In the genomic region with DNA sequence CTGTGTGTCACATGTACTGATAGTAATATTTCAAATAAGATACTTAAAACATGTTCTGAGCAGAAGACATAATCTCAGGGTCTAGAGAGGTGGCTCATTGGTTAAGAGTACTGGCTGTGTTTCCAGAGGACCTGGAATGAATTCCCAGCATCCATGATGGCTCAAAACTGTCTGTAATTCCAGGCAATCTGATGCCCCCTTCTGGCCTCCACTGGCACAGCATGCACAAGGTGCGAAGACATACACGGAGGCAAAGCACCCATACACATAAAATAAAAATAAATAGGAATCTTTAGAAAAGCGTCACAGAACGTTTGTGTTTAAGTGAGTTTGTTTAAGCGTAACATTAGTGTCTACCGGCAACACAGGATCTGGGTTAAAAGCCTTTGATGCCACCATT, we compare ENCODE assay signal across 24 mouse cellular contexts. TPM values are rescaled to one million over a fixed set of nuclear protein-coding genes. Genes with fewer than 3 reads are reported as not detected.
DNase-seq lines count a peak whose midpoint lies in the region; ATAC-seq and TF ChIP-seq lines count a peak whose summit lies in the region.
"Had no signal": no experiment of that assay in that cellular context is flagged by ENCODE, and none has a peak within 500 bp of the region (broad histone marks: within the 10 kb centered on the region; RNA-seq: fewer than 3 reads in every experiment).

No protein-coding gene starts in this region.

- H3K36me3 ChIP-seq in hindbrain, embryonic 11.5 days (ENCODE audit: control insufficient read depth, insufficient read depth, low read length), result no peaks in the 10 kb centered on the region
- no peaks in the 10 kb centered on the region for H3K36me3 ChIP-seq in hindbrain, postnatal 0 days (ENCODE audit: insufficient read depth, low read length)
- no peaks in the 10 kb centered on the region for H3K36me3 ChIP-seq in liver, postnatal 0 days (replicated peaks; ENCODE audit: insufficient read depth, low read length)
- H3K36me3 ChIP-seq in liver, embryonic 12.5 days, result no peaks in the 10 kb centered on the region
- H3K36me3 ChIP-seq in MEL (ENCODE audit: control insufficient read depth in 1 of 2, insufficient read depth in 2 of 2, low read length in 2 of 2), result no peaks in the 10 kb centered on the region
- no peaks in the 10 kb centered on the region for H3K36me3 ChIP-seq in small intestine, adult 2 months (ENCODE audit: control insufficient read depth, insufficient read depth, low read length)
- H3K36me3 ChIP-seq: embryonic facial prominence, embryonic 15.5 days; heart, embryonic 13.5 days; hindbrain, embryonic 15.5 days had no signal

- no peak overlapping the region for H3K9ac ChIP-seq in hindbrain, embryonic 11.5 days (ENCODE audit: low read depth, low read length)
- H3K9ac ChIP-seq in hindbrain, postnatal 0 days (replicated peaks; ENCODE audit: low read length), result no peak overlapping the region
- no peak overlapping the region for H3K9ac ChIP-seq in liver, postnatal 0 days (replicated peaks)
- no peak overlapping the region for H3K9ac ChIP-seq in liver, embryonic 12.5 days
- H3K9ac ChIP-seq in MEL (ENCODE audit: control insufficient read depth, low read depth, low read length, poor library complexity, severe bottlenecking), result no peak overlapping the region
- H3K9ac ChIP-seq: embryonic facial prominence, embryonic 15.5 days; heart, embryonic 13.5 days; hindbrain, embryonic 15.5 days had no signal

- 77% methylated on average over 6 of the region's 6 CpGs for WGBS in hindbrain, embryonic 11.5 days
- WGBS in hindbrain, postnatal 0 days, result 85% methylated on average over 6 of the region's 6 CpGs
- WGBS in liver, postnatal 0 days (ENCODE audit: insufficient replicate concordance), result 72% methylated on average over 6 of the region's 6 CpGs
- WGBS in liver, embryonic 12.5 days (ENCODE audit: insufficient replicate concordance), result 60% methylated on average over 6 of the region's 6 CpGs
- WGBS in small intestine, adult 2 months, result 79% methylated on average over 6 of the region's 6 CpGs

- no peak for TF ChIP-seq POLR2A in MEL (IDR thresholded peaks at IDR 0.05; ENCODE audit: control insufficient read depth in 1 of 2, insufficient read depth in 1 of 2, low read depth in 1 of 2, low read length in 2 of 2, poor library complexity in 1 of 2)
- no peak for TF ChIP-seq POLR2A in small intestine, adult 2 months (IDR thresholded peaks at IDR 0.05; ENCODE audit: low read depth, low read length)

- H3K27ac ChIP-seq in hindbrain, embryonic 11.5 days (ENCODE audit: low read depth, low read length), result no peak overlapping the region
- no peak overlapping the region for H3K27ac ChIP-seq in hindbrain, postnatal 0 days
- no peak overlapping the region for H3K27ac ChIP-seq in liver, postnatal 0 days (ENCODE audit: low read depth)
- H3K27ac ChIP-seq in liver, embryonic 12.5 days, result no peak overlapping the region
- no peak overlapping the region for H3K27ac ChIP-seq in MEL (ENCODE audit: control insufficient read depth, low read depth, low read length)
- no peak overlapping the region for H3K27ac ChIP-seq in small intestine, adult 2 months (ENCODE audit: insufficient read depth, low read depth, low read length)
- H3K27ac ChIP-seq: embryonic facial prominence, embryonic 15.5 days; gastrocnemius, adult 2 months; heart, embryonic 13.5 days; hindbrain, embryonic 15.5 days had no signal

- no peak for TF ChIP-seq EP300 in liver, postnatal 0 days (IDR thresholded peaks at IDR 0.05; ENCODE audit: low read depth)
- TF ChIP-seq EP300 in MEL (IDR thresholded peaks at IDR 0.05; ENCODE audit: low read depth in 1 of 2, low read length in 2 of 2), result no peak

- H3K4me3 ChIP-seq in hindbrain, embryonic 11.5 days (ENCODE audit: low read depth, low read length), result no peak overlapping the region
- H3K4me3 ChIP-seq in hindbrain, postnatal 0 days (ENCODE audit: low read length), result no peak overlapping the region
- H3K4me3 ChIP-seq in liver, postnatal 0 days (ENCODE audit: low read depth, low read length), result no peak overlapping the region
- H3K4me3 ChIP-seq in liver, embryonic 12.5 days, result no peak overlapping the region
- H3K4me3 ChIP-seq in MEL (ENCODE audit: control insufficient read depth in 1 of 2, insufficient read depth in 1 of 2, low read depth in 2 of 2, low read length in 2 of 2), result no peak overlapping the region
- H3K4me3 ChIP-seq in small intestine, adult 2 months (ENCODE audit: low read depth, low read length), result no peak overlapping the region
- H3K4me3 ChIP-seq: gastrocnemius, adult 2 months; myocyte had no signal

- H3K27me3 ChIP-seq in hindbrain, embryonic 11.5 days (ENCODE audit: control insufficient read depth, insufficient read depth, low read length), result peaks cover 16% of the 10 kb centered on the region
- peaks cover 10% of the 10 kb centered on the region for H3K27me3 ChIP-seq in hindbrain, postnatal 0 days (ENCODE audit: insufficient read depth, low read length)
- peaks cover 18% of the 10 kb centered on the region for H3K27me3 ChIP-seq in liver, postnatal 0 days (ENCODE audit: insufficient read depth, low read length)
- peaks cover 29% of the 10 kb centered on the region for H3K27me3 ChIP-seq in liver, embryonic 12.5 days (replicated peaks)
- no peaks in the 10 kb centered on the region for H3K27me3 ChIP-seq in MEL (ENCODE audit: control insufficient read depth in 1 of 2, insufficient read depth in 2 of 2, low read length in 2 of 2)
- no peaks in the 10 kb centered on the region for H3K27me3 ChIP-seq in small intestine, adult 2 months (ENCODE audit: control insufficient read depth, insufficient read depth, low read length)

- no peak overlapping the region for H3K4me2 ChIP-seq in hindbrain, embryonic 11.5 days (replicated peaks; ENCODE audit: low read depth, low read length)
- no peak overlapping the region for H3K4me2 ChIP-seq in hindbrain, postnatal 0 days (ENCODE audit: low read depth, low read length)
- no peak overlapping the region for H3K4me2 ChIP-seq in liver, postnatal 0 days (ENCODE audit: low read depth, low read length)
- H3K4me2 ChIP-seq in liver, embryonic 12.5 days, result no peak overlapping the region

- H3K79me2 ChIP-seq in MEL (ENCODE audit: control insufficient read depth, insufficient read depth, low read length, poor library complexity), result no peaks in the 10 kb centered on the region

- no peaks in the 10 kb centered on the region for H3K9me3 ChIP-seq in hindbrain, embryonic 11.5 days (ENCODE audit: control insufficient read depth, low read length)
- no peaks in the 10 kb centered on the region for H3K9me3 ChIP-seq in hindbrain, postnatal 0 days (ENCODE audit: low read length)
- H3K9me3 ChIP-seq in liver, postnatal 0 days (ENCODE audit: low read length), result no peaks in the 10 kb centered on the region
- no peaks in the 10 kb centered on the region for H3K9me3 ChIP-seq in liver, embryonic 12.5 days (replicated peaks)
- H3K9me3 ChIP-seq in MEL (replicated peaks; ENCODE audit: insufficient read depth, low read length), result no peaks in the 10 kb centered on the region
- H3K9me3 ChIP-seq: embryonic facial prominence, embryonic 15.5 days; heart, embryonic 13.5 days; hindbrain, embryonic 15.5 days had no signal

- peaks cover 5% of the 10 kb centered on the region for H3K4me1 ChIP-seq in hindbrain, embryonic 11.5 days (replicated peaks; ENCODE audit: control insufficient read depth, insufficient read depth, low read length)
- peaks cover 6% of the 10 kb centered on the region; the same call in 1 of the 2 replicates for H3K4me1 ChIP-seq in hindbrain, postnatal 0 days (ENCODE audit: insufficient read depth, low read length)
- no peaks in the 10 kb centered on the region for H3K4me1 ChIP-seq in liver, postnatal 0 days (ENCODE audit: insufficient read depth)
- no peaks in the 10 kb centered on the region for H3K4me1 ChIP-seq in liver, embryonic 12.5 days
- no peaks in the 10 kb centered on the region for H3K4me1 ChIP-seq in MEL (ENCODE audit: control insufficient read depth in 1 of 2, insufficient read depth in 2 of 2, low read length in 2 of 2)
- H3K4me1 ChIP-seq in small intestine, adult 2 months (ENCODE audit: control insufficient read depth, insufficient read depth, insufficient read length, low read length), result 0 out of 2 replicates have a peak, but pooled peaks cover 2% of the 10 kb centered on the region

- TF ChIP-seq RAD21 in MEL (IDR thresholded peaks at IDR 0.05; ENCODE audit: low read depth, low read length), result peak; percentile 20; the same call in 1 of the 2 replicates

- ATAC-seq in hindbrain, embryonic 11.5 days (ENCODE audit: low FRiP score), result no peak
- ATAC-seq in hindbrain, postnatal 0 days, result no peak
- no peak for ATAC-seq in liver, postnatal 0 days
- no peak for ATAC-seq in liver, embryonic 12.5 days

- no peak for TF ChIP-seq CTCF in hindbrain, postnatal 0 days (IDR thresholded peaks at IDR 0.05; ENCODE audit: low read depth)
- TF ChIP-seq CTCF in liver, postnatal 0 days (IDR thresholded peaks at IDR 0.05; ENCODE audit: low read depth), result peak; percentile 22; the same call in 1 of the 2 replicates
- peak; percentile 35 to 45 (median 39); a peak in 4 of 6 replicates for TF ChIP-seq CTCF in MEL (IDR thresholded peaks at IDR 0.05 in 2 of 3, conservative IDR thresholded peaks at IDR 0.05 in 1 of 3; ENCODE audit: control insufficient read depth in 1 of 3, insufficient read depth in 1 of 3, low read depth in 2 of 3, low read length in 3 of 3, poor library complexity in 1 of 3, severe bottlenecking in 1 of 3)
- peak; percentile 14; the same call in 1 of the 2 replicates for TF ChIP-seq CTCF in small intestine, adult 2 months (IDR thresholded peaks at IDR 0.05; ENCODE audit: extremely low read depth, insufficient read length, insufficient replicate concordance, low read depth, low read length)

- peak; percentile 4 for DNase-seq in hindbrain, embryonic 11.5 days (ENCODE audit: low spot score)
- DNase-seq in hindbrain, postnatal 0 days (ENCODE audit: low spot score), result no peak
- no peak for DNase-seq in liver, postnatal 0 days
- no peak for DNase-seq in MEL (ENCODE audit: low read depth, low spot score)
- DNase-seq in cerebellum, postnatal 14 days, result no peak
- DNase-seq in kidney, adult 8-10 months, result no peak
- DNase-seq: cerebellum, postnatal 10 days; gastrocnemius, adult 2 months; heart, postnatal 36 days; kidney, postnatal 25 days; layer of hippocampus, adult 9-11 months; lung, postnatal 10 days; right cerebral cortex, postnatal 14 days had no signal

RNA-seq across cellular contexts. Expression of a gene that starts 1.0 kb away (rescaled TPM):
- polyA plus RNA-seq in hindbrain, embryonic 11.5 days (2014; fragmentation: Nextera tagmentation; extraction: Ambion mirVana), result 0.07 TPM in 1 of 2 replicates, not detected in the other
- total RNA-seq in hindbrain, postnatal 0 days (2014; rRNA removed), result under 0.01 and 0.07 TPM in 2 replicates
- 0.05 and 0.15 TPM in 2 replicates for polyA plus RNA-seq in hindbrain, postnatal 0 days (2015; fragmentation: Nextera tagmentation; extraction: Ambion mirVana)
- not detected in 2 replicates for polyA plus RNA-seq in liver, postnatal 0 days (2015; fragmentation: Nextera tagmentation; extraction: Ambion mirVana)
- 0.07 TPM in 1 of 2 replicates, not detected in the other for polyA plus RNA-seq in liver, embryonic 12.5 days (2016; fragmentation: Nextera tagmentation; extraction: Ambion mirVana)
- total RNA-seq in MEL (2012; rRNA removed), result not detected in 2 replicates
- not detected for polyA plus RNA-seq in MEL (2012; ENCODE audit: insufficient read depth in 1 of 2, insufficient read length in 2 of 2, low read depth in 1 of 2, low replicate concordance in 2 of 2, missing spikeins in 1 of 2)
- 0.04 and 13.7 TPM in 2 replicates for polyA plus RNA-seq in small intestine, adult 2 months (2012; rRNA removed)
- total RNA-seq: gastrocnemius, adult 2 months; granulocyte monocyte progenitor cell, adult 5-6 weeks; heart, postnatal 36 days; megakaryocyte, adult 5-6 weeks had no signal
- polyA plus RNA-seq: heart, embryonic 13.5 days; limb, embryonic 11.5 days; liver, embryonic 16.5 days; myocyte; spleen, adult 2 months had no signal

RNA-seq across cellular contexts. Expression of a gene that starts 58.2 kb away (rescaled TPM):
- polyA plus RNA-seq in hindbrain, embryonic 11.5 days (2014; fragmentation: Nextera tagmentation; extraction: Ambion mirVana), result 17.3 and 21.4 TPM in 2 replicates
- 9.1 and 18.7 TPM in 2 replicates for total RNA-seq in hindbrain, postnatal 0 days (2014; rRNA removed)
- 4.7 and 6.5 TPM in 2 replicates for polyA plus RNA-seq in hindbrain, postnatal 0 days (2015; fragmentation: Nextera tagmentation; extraction: Ambion mirVana)
- polyA plus RNA-seq in liver, postnatal 0 days (2015; fragmentation: Nextera tagmentation; extraction: Ambion mirVana), result 3.2 and 3.6 TPM in 2 replicates
- 15.5 and 17.2 TPM in 2 replicates for polyA plus RNA-seq in liver, embryonic 12.5 days (2016; fragmentation: Nextera tagmentation; extraction: Ambion mirVana)
- total RNA-seq in MEL (2012; rRNA removed), result 60.6 and 62.8 TPM in 2 replicates
- 100 to 1,000 TPM in 1 of 2 experiments, 10 to 100 TPM in 1; 56.5 to 138 TPM for polyA plus RNA-seq in MEL (2012; ENCODE audit: insufficient read depth in 1 of 2, insufficient read length in 2 of 2, low read depth in 1 of 2, low replicate concordance in 2 of 2, missing spikeins in 1 of 2)
- 0.60 and 1.2 TPM in 2 replicates for polyA plus RNA-seq in small intestine, adult 2 months (2012; rRNA removed)
